Mouse (Mus musculus) naive thymus-derived CD4-positive, alpha-beta T cell, adult 5 months (primary cell): ENCODE data around the gene Gm11114. TPM values are rescaled to one million over a fixed set of nuclear protein-coding genes. Genes with fewer than 3 reads are reported as not detected.

Source experiments
- polyA plus RNA-seq: library from polyadenylated mRNA; unstranded; fragments of 100-300 nt; shearing (Covaris generic); gene quantifications from one replicate; pipeline ENCODE4 v1.2.1, GENCODE M21; 2017

Gene Gm11114
- not detected for polyA plus RNA-seq

DNA sequence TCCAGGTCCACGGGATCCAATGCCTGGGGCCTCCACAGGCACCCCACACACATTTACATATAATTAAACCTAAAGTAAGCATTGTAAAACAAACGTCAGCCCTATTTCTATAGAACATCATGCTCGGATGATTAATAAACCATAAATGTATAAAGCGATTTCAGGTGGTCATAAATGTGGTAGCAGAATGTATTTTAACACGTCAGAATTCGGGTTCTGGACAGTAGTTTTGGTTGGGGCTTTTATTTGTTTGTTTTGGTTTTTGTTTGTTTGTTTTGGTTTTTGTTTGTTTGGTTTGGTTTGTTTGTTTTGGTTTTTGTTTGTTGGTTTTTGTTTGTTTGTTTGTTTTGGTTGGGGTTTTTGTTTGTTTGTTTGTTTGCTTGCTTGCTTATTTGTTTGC is at the start of gene Gm11114:
Gene Gm11114 (plus strand): TSS at position 301 of the 400 bp plus-strand sequence.

GRCm38 (mm10) chr9:85327242-85328211 is 15.0 kb downstream of the Gm11114 start, which contains the start of gene Tent5a:
Gene Tent5a, minus strand, starts transcription at chr9:85327348.

Other genes starting within 250 kb of the Gm11114 start
- 17.6 TPM for gene Tent5a, start 14.6 kb downstream of the Gm11114 start, polyA plus RNA-seq